Mouse (Mus musculus) C2C12 (cell line): ENCODE measurements around the gene Rps21.

Source experiments
- CTCF ChIP-seq: IDR thresholded peaks from one replicate; pipeline ENCODE4 v1.5.1; 2011; ENCODE audit not compliant: control insufficient read depth, insufficient read depth, insufficient read length
- USF1 ChIP-seq: IDR thresholded peaks from one replicate; pipeline ENCODE4 v1.6.1; 2011; ENCODE audit warnings: low read depth, mild to moderate bottlenecking, control low read depth, moderate library complexity

GRCm38 (mm10) chr2:180302201-180302600, 45.0 kb downstream of the Rps21 start:
- TF ChIP-seq CTCF (no peak), USF1 (no peak)
